11 mouse cellular contexts compared by ENCODE assay signal in genomic region chr4:35034504-35035290, GRCm38 (mm10).
A peak's percentile ranks its signal among the peaks of the same experiment; 100 is the strongest.
DNase-seq lines count a peak whose midpoint lies in the region; ATAC-seq lines count a peak whose summit lies in the region.
"Had no signal": no experiment of that assay in that cellular context is flagged by ENCODE, and none has a peak within 500 bp of the region (broad histone marks: within the 10 kb centered on the region; RNA-seq: fewer than 3 reads in every experiment).

No protein-coding gene starts in this region.

- intact Hi-C loops in heart, postnatal 14 days (cut with DNase I), result no loop called here

- peaks cover 21% of the 10 kb centered on the region for H3K4me1 ChIP-seq in lung, embryonic 15.5 days
- 0 out of 2 replicates have a peak, but pooled peaks cover 7% of the 10 kb centered on the region for H3K4me1 ChIP-seq in stomach, embryonic 15.5 days
- H3K4me1 ChIP-seq in hindbrain, embryonic 11.5 days (replicated peaks; ENCODE audit: control insufficient read depth, insufficient read depth, low read length), result no peaks in the 10 kb centered on the region

- H3K4me2 ChIP-seq in lung, embryonic 15.5 days, result peak overlapping the region; percentile 18; the same call in 1 of the 2 replicates
- peak overlapping the region; percentile 20; the same call in 1 of the 2 replicates for H3K4me2 ChIP-seq in stomach, embryonic 15.5 days
- no peak overlapping the region for H3K4me2 ChIP-seq in hindbrain, embryonic 11.5 days (replicated peaks; ENCODE audit: low read depth, low read length)

- no peak overlapping the region for H3K9ac ChIP-seq in lung, embryonic 15.5 days
- H3K9ac ChIP-seq in stomach, embryonic 15.5 days, result no peak overlapping the region
- H3K9ac ChIP-seq in hindbrain, embryonic 11.5 days (ENCODE audit: low read depth, low read length), result no peak overlapping the region

- H3K36me3 ChIP-seq in lung, embryonic 15.5 days, result no peaks in the 10 kb centered on the region
- H3K36me3 ChIP-seq in stomach, embryonic 15.5 days, result no peaks in the 10 kb centered on the region
- H3K36me3 ChIP-seq in hindbrain, embryonic 11.5 days (ENCODE audit: control insufficient read depth, insufficient read depth, low read length), result no peaks in the 10 kb centered on the region

- H3K9me3 ChIP-seq in lung, embryonic 15.5 days, result no peaks in the 10 kb centered on the region
- no peaks in the 10 kb centered on the region for H3K9me3 ChIP-seq in stomach, embryonic 15.5 days
- no peaks in the 10 kb centered on the region for H3K9me3 ChIP-seq in hindbrain, embryonic 11.5 days (ENCODE audit: control insufficient read depth, low read length)

- no peaks in the 10 kb centered on the region for H3K27me3 ChIP-seq in lung, embryonic 15.5 days
- H3K27me3 ChIP-seq in stomach, embryonic 15.5 days (replicated peaks), result no peaks in the 10 kb centered on the region
- no peaks in the 10 kb centered on the region for H3K27me3 ChIP-seq in hindbrain, embryonic 11.5 days (ENCODE audit: control insufficient read depth, insufficient read depth, low read length)

- no peak overlapping the region for H3K27ac ChIP-seq in lung, embryonic 15.5 days
- H3K27ac ChIP-seq in stomach, embryonic 15.5 days, result no peak overlapping the region
- H3K27ac ChIP-seq in hindbrain, embryonic 11.5 days (ENCODE audit: low read depth, low read length), result no peak overlapping the region
- H3K27ac ChIP-seq: layer of hippocampus, adult 2 months had no signal

- WGBS in lung, embryonic 15.5 days, result 47% methylated on average over 18 of the region's 18 CpGs
- WGBS in stomach, embryonic 15.5 days, result 44% methylated on average over 18 of the region's 18 CpGs
- 55% methylated on average over 18 of the region's 18 CpGs for WGBS in hindbrain, embryonic 11.5 days

- no peak for ATAC-seq in lung, embryonic 15.5 days (ENCODE audit: borderline replicate concordance, extremely low read depth, low FRiP score, low TSS enrichment)
- ATAC-seq in stomach, embryonic 15.5 days (ENCODE audit: insufficient read depth, low FRiP score, low read depth), result peak; percentile 60; the same call in 1 of the 2 replicates
- ATAC-seq in hindbrain, embryonic 11.5 days (ENCODE audit: low FRiP score), result no peak

- DNase-seq in heart, adult 11 months, result peak; percentile 72
- DNase-seq in heart, postnatal 14 days, result no peak
- DNase-seq in lung, adult 18-20 months, result no peak
- DNase-seq in kidney, postnatal 14 days, result peak; percentile 16
- DNase-seq in spleen, postnatal 4 days (ENCODE audit: low spot score in 2 of 2), result no peak
- no peak for DNase-seq in hindbrain, embryonic 11.5 days (ENCODE audit: low spot score)
- DNase-seq: gastrocnemius, postnatal 14 days; lung, postnatal 14 days had no signal

- H3K4me3 ChIP-seq in lung, embryonic 15.5 days, result no peak overlapping the region
- no peak overlapping the region for H3K4me3 ChIP-seq in stomach, embryonic 15.5 days (replicated peaks)
- no peak overlapping the region for H3K4me3 ChIP-seq in hindbrain, embryonic 11.5 days (ENCODE audit: low read depth, low read length)
- H3K4me3 ChIP-seq: layer of hippocampus, adult 2 months had no signal

Comparison
In these comparisons a context has a peak if more than half of its experiments do, and no peak if none do; other contexts are left out.
1. DNase-seq: peak in heart, adult 11 months (single experiment) and kidney, postnatal 14 days (single experiment); none in heart, postnatal 14 days (0 of 2), lung, adult 18-20 months (0 of 2), spleen, postnatal 4 days (0 of 2) and hindbrain, embryonic 11.5 days (single experiment).